Mouse (Mus musculus) megakaryocyte, adult 5-6 weeks (primary cell): ENCODE measurements around the gene Cpt1b. TPM values are rescaled to one million over a fixed set of nuclear protein-coding genes. Genes with fewer than 3 reads are reported as not detected.
"Not testable (repeated sequence)": the region's sequence is repeated elsewhere in the genome, so short reads cannot be mapped to it uniquely, and the experiment has no call there.

Source experiments
- ATAC-seq: 2 replicates; pipeline ENCODE4 v1.8.0; 2016; ENCODE audit warnings: mild to moderate bottlenecking, inconsistent platforms; ENCODE audit not compliant: poor library complexity, severe bottlenecking
- total RNA-seq, 2 experiments: library from RNA; stranded (forward) in 1 of 2; stranded (reverse) in 1 of 2; fragments of 153-499, 151-499 nt in 1 of 2; fragments of 221-1000, 200-1000 nt in 1 of 2; gene quantifications; 2 replicates each; pipeline versions ENCODE4 v1.2.3 to v1.2.4; 2015 to 2017

Cpt1b gene
- total RNA-seq, 2 experiments from 2014 or later: 0.88 to 1.3 TPM

DNA sequence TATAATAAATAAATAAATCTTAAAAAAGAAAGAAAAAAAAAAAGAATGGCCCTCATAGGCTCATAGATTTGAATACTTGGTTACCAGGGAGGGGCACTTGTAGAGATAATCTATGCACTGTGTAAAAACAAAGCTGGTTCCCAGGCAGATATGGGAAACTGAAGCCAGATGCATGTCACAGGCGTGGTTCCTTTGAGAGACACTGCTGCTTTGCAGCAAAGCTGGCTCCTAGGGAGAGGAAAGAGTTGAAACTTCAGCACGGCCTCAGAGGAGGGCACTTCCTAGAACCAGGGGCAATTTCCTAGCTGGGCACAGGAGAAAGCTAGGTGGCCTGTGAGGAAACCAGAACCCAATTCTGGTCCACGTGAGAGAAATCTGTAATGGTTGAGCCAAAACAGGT is 8.5 kb upstream of the Cpt1b start:
- no peak for ATAC-seq

DNA sequence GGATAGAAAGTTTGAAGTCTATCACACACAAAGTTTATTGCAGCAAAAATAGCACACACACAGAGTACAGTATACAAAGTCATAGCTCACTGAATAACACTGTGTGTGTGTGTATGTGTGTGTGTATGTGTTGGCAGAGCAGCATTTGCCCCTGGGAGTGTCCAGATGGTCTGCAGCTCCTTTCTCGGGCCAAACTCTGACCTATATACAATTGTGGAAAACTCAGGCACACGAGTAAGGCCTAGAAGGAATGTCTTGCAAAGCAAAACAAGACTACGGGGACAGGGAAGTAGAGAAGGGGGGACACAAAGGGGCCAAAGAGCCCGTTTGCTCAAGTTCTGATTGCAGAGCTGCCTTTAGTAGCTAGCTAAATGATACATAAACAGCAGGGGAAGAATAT is 7.3 kb upstream of the Cpt1b start:
- ATAC-seq: no peak

DNA sequence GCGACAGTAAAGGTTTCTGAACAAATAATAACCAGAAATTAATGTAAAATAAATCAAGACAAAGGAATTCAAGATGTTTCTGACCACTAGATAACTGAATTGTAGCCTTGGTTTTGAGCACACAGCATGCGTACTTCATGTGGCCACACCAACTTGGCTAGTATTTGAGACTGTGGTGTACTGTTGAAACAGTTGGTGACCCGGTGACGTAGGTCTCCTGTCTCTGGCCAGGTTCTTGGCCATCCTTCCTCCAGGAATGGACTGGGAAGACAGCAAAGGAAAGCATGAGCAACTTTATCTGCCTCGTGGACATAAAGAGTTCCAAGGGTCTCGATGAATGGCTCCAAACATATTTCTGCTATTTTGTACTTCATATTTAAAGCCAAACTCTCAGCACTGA is 6.1 kb upstream of the Cpt1b start:
- ATAC-seq: no peak

DNA sequence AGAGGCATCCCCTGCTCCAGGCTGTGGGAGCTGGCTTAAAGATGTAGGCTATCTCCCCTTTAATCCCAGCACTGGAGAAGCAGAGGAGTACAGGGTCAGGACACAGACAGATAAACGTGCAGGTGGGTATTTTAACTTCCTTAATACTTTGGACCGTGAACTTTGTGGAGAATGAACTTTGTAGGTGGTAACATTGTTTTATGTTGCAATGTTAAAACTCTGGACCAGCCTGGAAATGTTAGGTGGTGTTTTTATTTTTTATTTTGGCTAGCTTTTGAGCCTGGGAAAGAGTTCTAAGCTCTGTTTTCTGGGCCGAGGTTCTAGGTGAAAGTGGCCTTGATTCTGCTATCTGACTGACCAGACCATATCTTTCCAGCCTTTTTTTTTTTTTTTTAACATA is 5.6 kb upstream of the Cpt1b start:
- no peak for ATAC-seq

DNA sequence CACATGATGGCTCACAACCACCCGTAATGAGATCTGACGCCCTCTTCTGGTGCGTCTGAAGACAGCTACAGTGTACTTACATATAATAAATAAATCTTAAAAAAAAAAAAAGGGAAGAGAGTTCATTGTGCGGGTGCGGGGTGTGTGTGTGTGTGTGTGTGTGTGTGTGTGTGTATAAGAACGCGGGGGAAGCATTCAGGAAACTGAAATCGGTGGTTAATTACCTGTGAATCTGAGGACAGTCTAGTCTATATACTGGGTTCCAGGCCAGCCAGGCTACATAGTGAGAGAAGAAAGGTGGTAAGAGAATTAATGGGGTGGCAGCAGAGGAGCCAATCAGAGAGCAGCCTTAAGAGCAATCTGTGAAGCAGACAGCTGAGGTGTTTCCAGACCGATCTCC is 5.1 kb upstream of the Cpt1b start:
- ATAC-seq: not testable (repeated sequence)

DNA sequence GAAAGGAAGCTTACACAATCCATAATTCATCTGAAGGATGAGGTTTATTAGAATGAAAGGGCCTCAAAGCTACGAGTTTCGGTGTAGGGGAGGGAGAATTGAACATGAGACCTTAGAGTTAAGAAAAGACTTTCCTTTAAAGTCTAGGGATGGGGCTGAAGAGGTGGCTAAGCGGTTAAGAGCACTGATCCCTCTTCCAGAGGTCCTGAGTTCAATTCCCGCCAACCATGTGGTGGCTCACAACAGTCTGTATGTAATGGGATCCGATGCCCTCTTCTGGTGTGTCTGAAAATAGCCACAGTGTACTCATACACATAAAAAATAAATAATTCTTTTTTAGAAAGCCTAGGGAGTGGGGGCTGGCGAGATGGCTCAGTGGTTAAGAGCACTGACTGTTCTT is 4.7 kb upstream of the Cpt1b start:
- ATAC-seq: no peak

DNA sequence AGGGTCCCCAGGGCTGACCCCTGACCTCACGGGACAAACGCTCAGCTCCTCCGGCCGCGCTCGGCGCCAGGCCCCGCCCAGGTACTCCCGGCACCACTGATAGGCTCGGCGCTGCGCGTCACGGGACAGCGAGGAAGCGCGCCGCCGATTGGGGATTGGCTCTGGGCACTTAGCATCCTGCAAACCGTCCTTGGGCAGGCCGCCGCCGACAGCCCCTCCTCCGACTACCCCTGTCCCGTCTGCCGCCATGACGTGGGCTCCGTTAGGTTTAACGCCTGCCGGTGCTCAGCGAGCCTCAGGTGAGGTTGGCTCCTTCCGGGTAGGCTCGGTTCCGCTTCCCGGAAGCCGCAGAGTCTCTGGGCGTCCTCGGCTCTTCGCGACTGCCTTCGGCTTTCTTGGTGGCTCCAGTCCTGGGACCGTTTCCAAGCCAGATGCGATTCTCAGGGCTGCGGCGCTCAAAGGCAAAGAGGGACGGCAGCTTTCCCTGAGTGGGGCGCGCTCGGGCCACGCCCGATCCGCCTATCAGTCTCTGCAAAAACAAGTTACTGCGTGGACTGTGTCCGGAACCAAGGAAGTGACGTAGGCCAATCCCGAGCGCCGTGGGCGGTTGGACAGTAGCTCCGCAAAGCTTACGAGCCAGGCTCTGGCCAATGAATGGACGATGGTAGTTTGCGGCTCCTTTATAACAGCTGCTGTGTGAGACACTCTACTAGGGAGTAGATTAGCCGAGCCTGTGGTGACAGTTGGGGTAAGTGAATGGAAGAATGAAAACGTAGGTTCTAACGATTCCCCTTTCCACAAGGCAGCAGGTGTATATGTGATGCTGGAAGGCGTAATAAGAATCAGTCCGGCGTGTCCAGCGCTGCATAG is 3.9 kb upstream of the Cpt1b start, which contains the start of the genes C730034F03Rik, Gm44502 and Chkb:
C730034F03Rik (plus strand) TSS at position 238 of the 870 bp plus-strand sequence.
Gm44502 (minus strand) TSS at position 345 of the 870 bp plus-strand sequence.
Chkb (minus strand) TSS at position 557 of the 870 bp plus-strand sequence.
- ATAC-seq: peak; percentile 87

DNA sequence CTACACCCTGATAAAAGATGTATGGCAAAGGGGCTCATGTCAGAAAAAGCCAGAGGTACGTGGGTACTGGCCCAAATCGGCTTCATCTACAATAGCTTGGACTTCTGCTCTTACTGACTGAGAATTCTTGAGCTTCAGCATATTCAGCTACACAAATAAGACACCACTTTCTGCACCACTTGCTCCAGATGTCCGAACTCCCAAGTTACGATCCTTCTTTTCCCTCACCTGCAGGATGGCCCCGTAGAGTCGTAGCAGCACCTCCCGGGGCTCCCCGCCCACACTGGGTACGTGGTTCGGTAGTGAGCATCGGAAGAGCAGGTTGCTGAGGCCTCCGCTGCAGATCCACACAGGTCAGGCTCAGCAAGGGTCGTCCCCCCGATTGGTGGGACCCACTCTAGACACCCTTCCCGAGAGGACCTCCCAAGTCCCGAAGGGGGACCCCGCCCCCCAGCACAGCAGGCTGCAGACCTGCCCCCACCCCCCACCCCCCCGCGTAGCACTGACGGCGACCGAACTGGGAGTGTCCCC is 3.2 kb upstream of the Cpt1b start:
- ATAC-seq: no peak

DNA sequence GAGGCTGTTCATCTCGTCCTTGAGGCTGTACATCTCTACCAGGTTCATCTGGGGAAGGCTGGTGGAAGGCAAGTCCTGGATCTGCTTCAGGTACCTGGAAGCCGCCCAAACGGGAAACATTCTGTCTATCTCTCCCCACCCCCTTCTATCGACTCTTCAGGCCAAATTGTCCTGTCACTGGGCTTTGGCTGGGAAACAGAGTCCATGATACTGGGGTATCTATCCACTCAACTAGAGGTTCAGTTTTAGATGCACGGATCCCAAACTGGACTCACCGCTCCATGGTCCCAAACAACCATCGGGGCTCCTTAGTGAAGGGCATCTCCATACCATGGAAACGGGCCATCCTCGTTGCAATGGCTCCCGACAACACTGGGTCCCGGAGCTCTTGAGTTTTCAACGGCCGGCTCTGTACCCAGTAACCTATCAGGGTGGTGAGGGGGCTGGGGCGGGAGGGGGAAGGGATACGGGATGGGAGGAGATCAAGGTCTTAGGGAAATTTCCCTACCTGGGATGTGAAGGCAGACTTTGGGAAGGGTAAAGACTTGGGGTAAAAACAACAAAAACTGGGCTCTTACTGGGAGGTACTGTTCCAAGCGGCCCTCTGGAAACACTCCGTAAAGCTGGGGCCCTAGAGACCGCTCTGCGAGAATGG is 2.6 kb upstream of the Cpt1b start:
- no peak for ATAC-seq

DNA sequence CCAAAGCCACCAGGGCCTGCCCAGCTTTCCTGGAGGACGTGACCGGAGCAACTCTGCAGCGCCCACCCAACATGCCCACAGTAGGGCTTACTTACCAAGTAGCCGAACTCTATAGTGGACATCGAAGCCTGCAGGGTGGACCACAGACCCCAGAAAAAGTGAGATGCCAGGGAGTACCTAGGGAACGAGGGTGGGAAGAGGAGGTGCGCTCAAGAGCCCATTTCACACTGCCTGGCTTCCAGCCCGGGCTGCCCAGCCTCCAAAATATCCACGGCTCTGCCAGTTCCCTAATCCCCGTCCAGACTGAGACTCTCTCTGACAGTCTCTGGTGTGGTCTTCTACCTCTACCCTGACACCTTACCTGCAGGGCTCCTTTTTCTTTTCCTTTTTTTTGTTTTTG is 1.1 kb upstream of the Cpt1b start:
- ATAC-seq: no peak

DNA sequence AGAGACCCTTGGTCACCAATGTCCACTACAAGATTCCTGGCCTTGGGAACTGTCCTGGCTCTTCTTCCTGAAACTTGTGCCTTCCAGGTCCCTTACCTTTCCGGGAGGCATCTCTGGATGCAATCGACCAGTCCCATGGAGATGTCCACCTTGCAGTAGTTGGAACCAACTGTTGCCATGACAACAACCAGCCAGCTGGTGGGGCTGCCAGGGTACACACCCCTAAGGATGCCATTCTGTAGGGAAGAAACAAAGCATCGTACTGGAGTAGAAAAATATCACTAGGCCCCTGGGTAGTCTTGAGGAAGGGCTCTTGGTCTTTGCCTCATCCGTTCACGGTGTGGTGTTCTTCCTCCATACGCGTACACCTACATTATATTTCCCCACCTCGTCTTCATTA is 1.0 kb downstream of the Cpt1b start:
- no peak for ATAC-seq

DNA sequence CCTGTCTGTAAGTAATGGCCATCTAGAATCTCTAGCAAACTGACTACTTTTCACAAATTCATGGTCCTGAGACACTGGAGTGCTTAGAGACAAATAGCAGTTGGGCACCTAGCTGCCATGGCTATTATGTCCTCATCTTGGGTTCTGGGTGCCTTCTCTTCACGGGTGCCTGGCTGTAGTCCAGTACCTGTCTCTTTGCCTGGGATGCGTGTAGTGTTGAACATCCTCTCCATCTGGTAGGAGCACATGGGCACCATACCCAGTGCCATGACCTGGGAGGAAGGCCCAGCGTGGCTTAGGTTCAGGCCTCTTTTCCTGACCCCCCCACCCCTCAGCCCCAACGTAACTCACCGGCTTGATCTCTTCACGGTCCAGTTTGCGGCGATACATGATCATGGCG is 3.7 kb downstream of the Cpt1b start:
- ATAC-seq: no peak

DNA sequence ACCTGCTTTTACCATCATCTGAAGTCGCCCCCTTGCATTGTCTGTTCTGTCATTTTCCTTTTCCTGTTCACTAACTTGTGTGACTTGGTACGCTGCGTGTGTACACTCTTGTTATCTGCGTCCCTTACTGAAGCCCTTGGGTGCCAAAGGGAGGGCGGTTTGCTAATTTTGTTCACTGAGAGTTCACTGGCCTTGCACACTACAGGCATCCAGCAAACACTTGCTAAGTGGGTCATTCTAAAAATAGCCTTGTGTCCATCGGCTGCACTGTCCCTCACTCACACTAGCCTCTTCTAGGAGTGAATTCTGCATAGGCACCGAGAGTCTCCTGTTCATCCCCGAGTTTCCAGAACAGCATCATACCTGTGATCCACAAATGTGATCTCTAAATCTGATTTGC is 10.4 kb downstream of the Cpt1b start:
- no peak for ATAC-seq

DNA sequence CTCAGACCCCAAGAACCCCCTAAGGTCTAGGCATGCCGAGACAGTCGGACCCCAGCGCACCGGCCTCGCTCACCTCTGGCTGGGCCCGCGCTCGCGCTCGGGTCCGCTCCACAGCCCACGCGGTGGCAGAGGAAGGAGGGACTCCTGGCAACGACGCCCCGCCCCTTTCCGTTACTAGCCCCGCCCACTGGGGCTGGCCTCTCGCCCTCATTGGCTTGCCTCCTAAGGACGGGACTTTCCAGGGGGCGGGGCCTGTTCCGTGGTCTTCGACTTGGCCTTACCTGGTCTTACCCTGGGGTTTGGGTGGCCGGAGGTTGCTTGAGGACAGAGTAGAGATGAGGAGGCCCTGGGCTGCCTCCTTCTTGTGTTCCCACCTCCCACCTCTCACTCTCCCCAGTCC is 15.5 kb downstream of the Cpt1b start, which contains the start of gene Syce3:
Syce3 (minus strand) TSS at position 386 of the 400 bp plus-strand sequence.
- no peak for ATAC-seq

DNA sequence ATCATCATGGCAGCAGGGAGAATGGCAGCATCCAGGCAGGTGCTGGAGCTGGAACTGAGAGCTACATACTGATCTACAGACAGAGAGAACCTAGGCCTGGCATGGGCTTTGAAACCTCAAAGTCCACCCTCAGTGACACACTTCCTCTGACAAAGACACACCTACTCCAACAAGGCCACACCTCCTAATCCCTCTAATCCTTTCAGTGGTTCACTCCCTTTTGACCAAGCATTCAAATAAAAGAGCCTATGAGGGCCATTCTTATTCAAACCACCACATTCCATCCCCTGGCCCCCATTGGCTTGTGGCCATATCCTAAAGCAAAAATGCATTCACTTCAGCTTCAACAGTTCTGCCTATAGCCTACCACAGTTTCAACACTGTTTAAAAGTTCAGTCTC is 19.0 kb downstream of the Cpt1b start:
- no peak for ATAC-seq

DNA sequence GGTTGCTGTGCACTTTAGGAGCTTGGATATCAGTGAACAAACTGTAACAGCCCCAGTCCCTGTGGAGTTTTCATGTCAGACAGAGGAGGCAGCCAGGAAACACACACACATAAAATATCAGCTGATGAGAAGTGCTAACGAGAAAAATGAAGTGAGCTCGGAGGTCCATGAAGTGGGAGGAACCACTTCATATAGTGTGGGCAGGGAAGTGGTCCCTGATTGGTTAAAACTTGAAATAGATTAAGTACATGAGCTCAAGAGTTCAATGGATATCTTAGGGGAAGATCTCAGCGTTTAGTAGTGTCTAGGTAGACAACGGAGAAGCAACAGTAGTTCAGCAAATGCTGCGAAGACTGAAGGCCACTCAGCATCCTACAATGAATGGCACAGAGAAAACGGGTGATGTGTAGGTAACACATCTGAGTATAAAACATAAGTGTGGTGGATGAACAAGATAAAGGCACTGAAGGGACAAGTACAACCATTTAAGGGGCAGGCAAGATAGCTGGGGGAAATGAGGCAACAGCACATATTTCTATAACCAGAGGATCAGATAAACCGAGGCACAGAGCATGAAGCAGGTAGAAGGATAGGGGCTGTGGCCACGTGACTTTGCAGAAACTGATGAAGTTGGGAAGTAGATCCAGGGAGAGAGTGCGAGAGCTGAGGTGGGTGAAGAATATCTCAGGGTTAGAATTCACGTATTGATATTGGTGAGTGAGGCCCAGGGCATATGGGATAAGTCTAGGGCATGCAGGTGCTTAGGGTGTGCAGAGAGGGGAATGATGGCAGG is 20.6 kb downstream of the Cpt1b start:
- no peak for ATAC-seq

DNA sequence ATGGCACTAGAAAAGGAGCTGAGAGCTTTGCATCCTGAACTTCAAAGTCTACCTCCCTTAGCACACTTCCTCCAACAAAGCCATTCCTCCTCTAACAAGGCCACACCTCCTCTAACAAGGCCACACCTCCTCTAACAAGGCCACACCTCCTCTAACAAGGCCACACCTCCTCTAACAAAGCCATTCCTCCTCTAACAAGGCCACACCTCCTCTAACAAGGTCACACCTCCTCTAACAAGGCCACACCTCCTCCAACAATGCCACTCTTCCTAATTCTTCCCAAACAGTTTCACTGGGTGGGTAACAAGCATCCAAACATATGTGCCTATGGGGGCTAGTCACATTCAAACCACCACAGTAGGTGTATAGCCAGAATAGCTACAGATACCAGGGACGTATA is 23.2 kb downstream of the Cpt1b start:
- no peak for ATAC-seq

DNA sequence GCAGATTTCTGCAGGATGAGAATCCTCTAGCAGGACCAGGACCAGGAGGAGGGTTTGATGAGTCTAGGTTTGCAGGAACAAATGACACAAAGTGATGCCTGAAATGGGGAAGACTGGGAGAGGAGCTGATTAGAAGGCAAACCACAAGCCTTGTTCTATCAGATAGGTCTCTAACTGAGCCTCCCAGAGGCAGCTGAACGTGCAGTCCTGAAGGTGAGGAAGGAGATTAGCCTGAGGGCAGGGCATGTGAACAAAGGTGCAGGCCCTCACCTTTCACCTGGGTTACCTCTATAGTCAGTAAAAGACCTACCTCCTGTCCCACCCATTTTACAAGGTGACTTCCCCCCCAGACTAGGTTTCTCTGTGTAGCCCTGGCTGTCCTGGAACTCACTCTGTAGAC is 25.9 kb downstream of the Cpt1b start:
- no peak for ATAC-seq

DNA sequence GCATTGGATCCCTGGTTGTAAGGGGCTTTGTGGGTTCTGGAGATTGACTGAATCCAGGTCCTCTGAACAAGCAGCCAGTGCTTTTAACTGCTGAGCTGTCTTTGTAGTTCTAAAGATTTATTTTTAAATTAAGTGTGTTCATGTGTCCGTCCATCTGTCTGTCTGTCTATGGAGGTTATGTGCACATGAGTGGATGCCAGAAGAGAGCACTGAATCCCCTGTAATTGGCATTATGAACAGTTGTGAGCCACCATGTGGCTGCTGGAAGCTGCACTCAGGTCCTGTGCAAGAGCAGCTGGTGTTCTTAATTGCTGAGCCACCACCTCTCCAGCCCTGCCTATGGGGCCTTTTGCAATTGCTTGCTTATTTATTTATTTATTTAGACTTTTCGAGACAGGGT is 27.5 kb downstream of the Cpt1b start:
- ATAC-seq: no peak

DNA sequence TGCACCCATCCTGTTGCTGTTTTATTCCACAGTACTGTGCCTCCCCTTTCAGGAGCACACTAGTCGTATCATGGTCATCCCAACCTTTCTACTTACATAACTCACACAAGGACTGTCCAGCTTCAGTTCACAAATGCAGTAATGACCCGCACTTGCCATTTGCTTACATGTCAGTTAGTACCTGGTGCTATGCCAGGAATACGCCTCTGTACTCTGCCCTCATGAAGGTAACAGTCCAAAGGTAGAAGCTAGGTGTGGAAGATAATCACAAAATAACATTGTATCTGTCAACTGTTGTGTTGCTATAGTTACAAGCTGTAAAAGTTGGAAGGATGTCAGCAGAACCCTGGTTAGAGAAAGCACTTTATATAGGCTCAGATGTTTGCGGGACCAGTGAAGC is 28.8 kb downstream of the Cpt1b start:
- ATAC-seq: no peak

DNA sequence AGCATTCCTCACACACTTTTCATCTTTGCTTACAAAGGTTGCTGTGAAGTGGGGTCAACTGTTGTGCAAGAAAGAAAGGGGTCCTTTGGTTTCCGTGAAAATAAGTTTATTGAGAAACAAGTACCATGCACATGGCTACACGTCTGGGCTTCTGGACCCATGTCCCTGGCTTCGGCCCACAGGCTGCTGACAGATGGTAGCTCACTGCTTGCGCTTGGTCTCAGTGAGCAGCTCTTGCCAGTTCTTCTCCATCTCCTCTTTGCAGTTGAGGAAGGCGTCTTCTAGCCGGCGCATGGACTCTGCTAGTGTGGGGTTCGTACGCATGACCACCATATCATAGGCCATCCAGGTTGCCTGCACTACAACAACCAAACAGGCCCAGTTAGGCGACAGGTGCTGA is 35.6 kb downstream of the Cpt1b start:
- ATAC-seq: no peak
